Mouse (Mus musculus): ENCODE data around the gene Rnf214. TPM values are rescaled to one million over a fixed set of nuclear protein-coding genes. Genes with fewer than 3 reads are reported as not detected.
A peak's percentile ranks its signal among the peaks of the same experiment; 100 is the strongest.

Rnf214 gene
- polyA plus RNA-seq, 1 experiment from 2014 or later: 29.5 TPM

- Histone ChIP-seq H3K4me2 (replicated peaks; ENCODE audit: low read depth, low read length) (no peak overlapping the region), H3K36me3 (ENCODE audit: insufficient read depth, low read length) (peaks cover 60% of the 10 kb centered on the region), H3K4me1 (ENCODE audit: insufficient read depth, low read depth, low read length) (no peaks in the 10 kb centered on the region), H3K9ac (replicated peaks; ENCODE audit: low read depth) (no peak overlapping the region), H3K27ac (ENCODE audit: low read length) (no peak overlapping the region), H3K27me3 (replicated peaks; ENCODE audit: insufficient read depth, low read length) (no peaks in the 10 kb centered on the region), H3K9me3 (ENCODE audit: low read length) (no peaks in the 10 kb centered on the region), H3K4me3 (ENCODE audit: low read depth, low read length) (no peak overlapping the region)
- ATAC-seq: no peak
- 95% methylated on average over 8 of the region's 8 CpGs for WGBS
- TF ChIP-seq EP300 (IDR thresholded peaks at IDR 0.05) (no peak), CTCF (IDR thresholded peaks at IDR 0.05) (no peak)
- no peak for DNase-seq (ENCODE audit: low spot score)
Observed at GRCm38 (mm10) chr9:45942916-45943315, 36.2 kb upstream of the Rnf214 start.

- Histone ChIP-seq H3K36me3 (ENCODE audit: insufficient read depth, low read length) (peaks cover 60% of the 10 kb centered on the region), H3K27ac (ENCODE audit: low read length) (no peak overlapping the region), H3K4me3 (ENCODE audit: low read depth, low read length) (no peak overlapping the region), H3K27me3 (replicated peaks; ENCODE audit: insufficient read depth, low read length) (no peaks in the 10 kb centered on the region), H3K9ac (replicated peaks; ENCODE audit: low read depth) (no peak overlapping the region), H3K4me2 (replicated peaks; ENCODE audit: low read depth, low read length) (no peak overlapping the region), H3K4me1 (ENCODE audit: insufficient read depth, low read depth, low read length) (no peaks in the 10 kb centered on the region), H3K9me3 (ENCODE audit: low read length) (no peaks in the 10 kb centered on the region)
- DNase-seq (ENCODE audit: low spot score) (no peak), ATAC-seq (no peak)
- TF ChIP-seq EP300 (IDR thresholded peaks at IDR 0.05) (no peak), CTCF (IDR thresholded peaks at IDR 0.05) (no peak)
- 91% methylated on average over 16 of the region's 16 CpGs for WGBS
Observed at GRCm38 (mm10) chr9:45942464-45942863, 35.8 kb upstream of the Rnf214 start.

- H3K27me3 ChIP-seq (replicated peaks; ENCODE audit: insufficient read depth, low read length): no peaks in the 10 kb centered on the region
- H3K4me1 ChIP-seq (ENCODE audit: insufficient read depth, low read depth, low read length): peaks cover 5% of the 10 kb centered on the region; the same call in 1 of the 2 replicates
- DNase-seq (ENCODE audit: low spot score): peak; percentile 49
- peak; percentile 29; the same call in 1 of the 2 replicates for ATAC-seq
- H3K9me3 ChIP-seq (ENCODE audit: low read length): no peaks in the 10 kb centered on the region
- TF ChIP-seq CTCF (IDR thresholded peaks at IDR 0.05) (peak; percentile 42), EP300 (IDR thresholded peaks at IDR 0.05) (no peak)
- H3K27ac ChIP-seq (ENCODE audit: low read length): no peak overlapping the region
- peaks cover 56% of the 10 kb centered on the region for H3K36me3 ChIP-seq (ENCODE audit: insufficient read depth, low read length)
- H3K4me2 ChIP-seq (replicated peaks; ENCODE audit: low read depth, low read length): no peak overlapping the region
- H3K9ac ChIP-seq (replicated peaks; ENCODE audit: low read depth): no peak overlapping the region
- no peak overlapping the region for H3K4me3 ChIP-seq (ENCODE audit: low read depth, low read length)
- 68% methylated on average over 18 of the region's 18 CpGs for WGBS
Observed at GRCm38 (mm10) chr9:45941329-45941888, 34.7 kb upstream of the Rnf214 start.

- peaks cover 43% of the 10 kb centered on the region for H3K36me3 ChIP-seq (ENCODE audit: insufficient read depth, low read length)
- no peak overlapping the region for H3K4me2 ChIP-seq (replicated peaks; ENCODE audit: low read depth, low read length)
- no peak overlapping the region for H3K4me3 ChIP-seq (ENCODE audit: low read depth, low read length)
- no peaks in the 10 kb centered on the region for H3K9me3 ChIP-seq (ENCODE audit: low read length)
- no peak overlapping the region for H3K9ac ChIP-seq (replicated peaks; ENCODE audit: low read depth)
- no peaks in the 10 kb centered on the region for H3K27me3 ChIP-seq (replicated peaks; ENCODE audit: insufficient read depth, low read length)
- ATAC-seq (no peak), DNase-seq (ENCODE audit: low spot score) (no peak)
- H3K27ac ChIP-seq (ENCODE audit: low read length): no peak overlapping the region
- peaks cover 7% of the 10 kb centered on the region; the same call in 1 of the 2 replicates for H3K4me1 ChIP-seq (ENCODE audit: insufficient read depth, low read depth, low read length)
- 95% methylated on average over 6 of the region's 6 CpGs for WGBS
- TF ChIP-seq EP300 (IDR thresholded peaks at IDR 0.05) (no peak), CTCF (IDR thresholded peaks at IDR 0.05) (no peak)
Observed at GRCm38 (mm10) chr9:45939794-45940193, 33.1 kb upstream of the Rnf214 start.

GRCm38 (mm10) chr9:45938952-45939637 lies 32.4 kb upstream of the Rnf214 start:
- no peak overlapping the region for H3K27ac ChIP-seq (ENCODE audit: low read length)
- no peak for ATAC-seq
- DNase-seq (ENCODE audit: low spot score): no peak
- no peak overlapping the region for H3K4me2 ChIP-seq (replicated peaks; ENCODE audit: low read depth, low read length)
- peaks cover 39% of the 10 kb centered on the region for H3K36me3 ChIP-seq (ENCODE audit: insufficient read depth, low read length)
- 80% methylated on average over 15 of the region's 15 CpGs for WGBS
- no peak overlapping the region for H3K9ac ChIP-seq (replicated peaks; ENCODE audit: low read depth)
- H3K27me3 ChIP-seq (replicated peaks; ENCODE audit: insufficient read depth, low read length): no peaks in the 10 kb centered on the region
- H3K9me3 ChIP-seq (ENCODE audit: low read length): no peaks in the 10 kb centered on the region
- H3K4me3 ChIP-seq (ENCODE audit: low read depth, low read length): no peak overlapping the region
- TF ChIP-seq CTCF (IDR thresholded peaks at IDR 0.05) (no peak), EP300 (IDR thresholded peaks at IDR 0.05) (no peak)
- H3K4me1 ChIP-seq (ENCODE audit: insufficient read depth, low read depth, low read length): peaks cover 7% of the 10 kb centered on the region; the same call in 1 of the 2 replicates

- no peak for TF ChIP-seq CTCF (IDR thresholded peaks at IDR 0.05)
- TF ChIP-seq EP300 (IDR thresholded peaks at IDR 0.05): no peak
- Histone ChIP-seq H3K4me1 (ENCODE audit: insufficient read depth, low read depth, low read length) (peaks cover 7% of the 10 kb centered on the region; the same call in 1 of the 2 replicates), H3K4me2 (replicated peaks; ENCODE audit: low read depth, low read length) (no peak overlapping the region), H3K27me3 (replicated peaks; ENCODE audit: insufficient read depth, low read length) (no peaks in the 10 kb centered on the region), H3K9me3 (ENCODE audit: low read length) (no peaks in the 10 kb centered on the region), H3K4me3 (ENCODE audit: low read depth, low read length) (no peak overlapping the region), H3K9ac (replicated peaks; ENCODE audit: low read depth) (no peak overlapping the region), H3K27ac (ENCODE audit: low read length) (no peak overlapping the region), H3K36me3 (ENCODE audit: insufficient read depth, low read length) (peaks cover 33% of the 10 kb centered on the region)
- no peak for DNase-seq (ENCODE audit: low spot score)
- WGBS: 73% methylated on average over 8 of the region's 8 CpGs
- no peak for ATAC-seq
Observed at GRCm38 (mm10) chr9:45938088-45938487, 31.4 kb upstream of the Rnf214 start.

All from lung, postnatal 0 days (tissue).